Mouse (Mus musculus): ENCODE results near the gene Gmcl1.

Gene Gmcl1

DNA sequence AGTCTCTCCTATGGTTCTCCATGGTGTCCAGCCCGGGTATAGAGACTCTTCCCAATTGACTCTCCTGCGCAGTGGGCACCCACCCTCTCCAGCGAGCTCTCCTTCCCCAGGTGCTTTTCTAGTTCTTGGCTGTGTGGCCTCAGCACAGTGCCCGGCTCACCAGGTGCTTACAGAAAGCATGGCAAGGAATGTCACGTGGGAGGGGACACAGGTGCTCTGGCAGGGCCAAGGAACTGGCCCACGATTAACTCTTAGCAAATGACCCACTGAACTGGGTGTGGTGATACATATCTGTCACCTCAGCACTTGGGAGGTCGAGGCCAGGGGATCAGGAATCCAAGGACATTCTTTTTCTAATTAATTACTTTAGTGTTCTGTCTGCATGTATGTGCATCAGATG, 87.0 kb downstream of the Gmcl1 start:
- no peak for TF ChIP-seq GATA4 (IDR thresholded peaks at IDR 0.05; ENCODE audit: insufficient replicate concordance, low read length)

DNA sequence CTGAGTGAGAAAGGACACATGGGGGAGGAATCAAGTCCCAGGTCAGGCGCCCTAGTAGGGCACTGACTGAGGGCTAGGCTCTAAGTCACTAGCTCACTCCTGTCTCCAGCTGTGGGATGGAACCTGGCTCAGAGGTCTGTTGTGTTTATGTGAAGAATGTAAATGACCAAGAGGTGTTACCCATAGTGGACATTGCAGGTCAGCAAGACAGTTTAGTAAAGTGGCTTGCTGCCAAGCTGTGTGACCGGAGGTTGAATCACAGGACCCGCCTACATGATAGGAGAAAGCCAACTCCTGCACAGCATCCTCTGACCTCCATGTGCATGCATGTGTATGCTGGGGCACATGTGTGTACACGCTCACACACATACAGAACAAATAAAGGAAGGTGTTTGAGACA, 87.6 kb downstream of the Gmcl1 start:
- TF ChIP-seq GATA4 (IDR thresholded peaks at IDR 0.05; ENCODE audit: insufficient replicate concordance, low read length) = no peak

DNA sequence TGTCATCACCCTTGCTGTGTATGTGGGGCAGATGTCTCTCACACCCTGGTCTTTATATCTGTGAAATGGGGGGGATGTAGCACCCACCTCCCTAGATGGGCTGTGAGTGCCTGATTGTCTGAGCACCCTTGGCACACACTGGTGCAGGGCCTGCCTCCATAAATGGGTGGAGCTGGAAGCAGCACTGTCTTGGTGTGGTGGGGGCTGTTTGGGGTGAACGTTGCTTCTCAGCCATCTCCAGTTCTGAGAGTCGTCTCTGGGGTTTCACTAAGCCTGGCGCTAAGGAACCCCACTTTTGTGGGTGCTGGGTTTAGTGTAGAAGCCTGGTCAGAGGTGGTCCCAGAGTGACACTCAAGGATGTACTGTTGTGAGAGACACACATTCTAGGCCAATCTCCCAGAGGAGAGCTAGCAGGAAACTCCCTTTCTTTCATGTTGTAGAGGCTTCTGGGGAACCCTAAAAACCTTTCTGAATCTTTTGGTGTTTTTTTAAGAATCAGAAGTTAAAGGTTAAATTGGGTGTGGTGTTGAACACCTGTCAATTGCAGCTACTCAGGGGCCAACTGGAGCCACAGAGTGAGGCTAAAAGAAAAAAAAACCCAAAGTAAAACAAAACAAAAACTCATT, 88.3 kb downstream of the Gmcl1 start:
- no peak for TF ChIP-seq GATA4 (IDR thresholded peaks at IDR 0.05; ENCODE audit: insufficient replicate concordance, low read length)
